Mouse (Mus musculus): ENCODE results near the gene Gramd1a.

Gramd1a gene

GRCm38 (mm10) chr7:31123697-31124096 lies 32.0 kb downstream of the Gramd1a start:
- DNase-seq (ENCODE audit: low read depth): no peak

GRCm38 (mm10) chr7:31122641-31123631 lies 32.8 kb downstream of the Gramd1a start:
- DNase-seq (ENCODE audit: low read depth): no peak

GRCm38 (mm10) chr7:31119556-31119955 lies 36.1 kb downstream of the Gramd1a start:
- DNase-seq (ENCODE audit: low read depth): no peak

- no peak for DNase-seq (ENCODE audit: low read depth)
Measured at GRCm38 (mm10) chr7:31118486-31118885, 37.2 kb downstream of the Gramd1a start.

GRCm38 (mm10) chr7:31117465-31117864 lies 38.2 kb downstream of the Gramd1a start:
- no peak for DNase-seq (ENCODE audit: low read depth)

- no peak for DNase-seq (ENCODE audit: low read depth)
Measured at GRCm38 (mm10) chr7:31116721-31117145, 39.0 kb downstream of the Gramd1a start.

GRCm38 (mm10) chr7:31115587-31116043 lies 40.1 kb downstream of the Gramd1a start:
- DNase-seq (ENCODE audit: low read depth): no peak

GRCm38 (mm10) chr7:31115182-31115581 lies 40.5 kb downstream of the Gramd1a start, which contains the start of gene Hpn:
Gene Hpn (minus strand): TSS chr7:31115290.
- no peak for DNase-seq (ENCODE audit: low read depth)

GRCm38 (mm10) chr7:31114646-31115045 lies 41.0 kb downstream of the Gramd1a start:
- no peak for DNase-seq (ENCODE audit: low read depth)

- DNase-seq (ENCODE audit: low read depth): no peak
Measured at GRCm38 (mm10) chr7:31113800-31114199, 41.9 kb downstream of the Gramd1a start.

GRCm38 (mm10) chr7:31112036-31112435 lies 43.7 kb downstream of the Gramd1a start:
- no peak for DNase-seq (ENCODE audit: low read depth)

GRCm38 (mm10) chr7:31110861-31111385 lies 44.8 kb downstream of the Gramd1a start:
- no peak for DNase-seq (ENCODE audit: low read depth)

GRCm38 (mm10) chr7:31109796-31110195 lies 45.9 kb downstream of the Gramd1a start:
- DNase-seq (ENCODE audit: low read depth): no peak

- no peak for DNase-seq (ENCODE audit: low read depth)
Measured at GRCm38 (mm10) chr7:31109091-31109490, 46.6 kb downstream of the Gramd1a start.

GRCm38 (mm10) chr7:31107781-31108180 lies 47.9 kb downstream of the Gramd1a start:
- DNase-seq (ENCODE audit: low read depth): no peak

GRCm38 (mm10) chr7:31106166-31106565 lies 49.5 kb downstream of the Gramd1a start:
- DNase-seq (ENCODE audit: low read depth): no peak

- no peak for DNase-seq (ENCODE audit: low read depth)
Measured at GRCm38 (mm10) chr7:31105061-31105768, 50.5 kb downstream of the Gramd1a start.

- DNase-seq (ENCODE audit: low read depth): no peak
Measured at GRCm38 (mm10) chr7:31100786-31101185, 54.9 kb downstream of the Gramd1a start.

GRCm38 (mm10) chr7:31099612-31099982 lies 56.1 kb downstream of the Gramd1a start:
- no peak for DNase-seq (ENCODE audit: low read depth)

- no peak for DNase-seq (ENCODE audit: low read depth)
Measured at GRCm38 (mm10) chr7:31098697-31099611, 56.7 kb downstream of the Gramd1a start.

GRCm38 (mm10) chr7:31097583-31098248 lies 58.0 kb downstream of the Gramd1a start:
- DNase-seq (ENCODE audit: low read depth): peak; percentile 59
